Mouse (Mus musculus) spleen, postnatal 14 days (tissue): ENCODE data around the gene Uso1.

Source experiments
- DNase-seq, 2 experiments: peaks; one replicate each; pipeline ENCODE4 v3.0.0; 2021 to 2022; ENCODE audit warnings: low spot score in 2 of 2

Uso1 gene

DNA sequence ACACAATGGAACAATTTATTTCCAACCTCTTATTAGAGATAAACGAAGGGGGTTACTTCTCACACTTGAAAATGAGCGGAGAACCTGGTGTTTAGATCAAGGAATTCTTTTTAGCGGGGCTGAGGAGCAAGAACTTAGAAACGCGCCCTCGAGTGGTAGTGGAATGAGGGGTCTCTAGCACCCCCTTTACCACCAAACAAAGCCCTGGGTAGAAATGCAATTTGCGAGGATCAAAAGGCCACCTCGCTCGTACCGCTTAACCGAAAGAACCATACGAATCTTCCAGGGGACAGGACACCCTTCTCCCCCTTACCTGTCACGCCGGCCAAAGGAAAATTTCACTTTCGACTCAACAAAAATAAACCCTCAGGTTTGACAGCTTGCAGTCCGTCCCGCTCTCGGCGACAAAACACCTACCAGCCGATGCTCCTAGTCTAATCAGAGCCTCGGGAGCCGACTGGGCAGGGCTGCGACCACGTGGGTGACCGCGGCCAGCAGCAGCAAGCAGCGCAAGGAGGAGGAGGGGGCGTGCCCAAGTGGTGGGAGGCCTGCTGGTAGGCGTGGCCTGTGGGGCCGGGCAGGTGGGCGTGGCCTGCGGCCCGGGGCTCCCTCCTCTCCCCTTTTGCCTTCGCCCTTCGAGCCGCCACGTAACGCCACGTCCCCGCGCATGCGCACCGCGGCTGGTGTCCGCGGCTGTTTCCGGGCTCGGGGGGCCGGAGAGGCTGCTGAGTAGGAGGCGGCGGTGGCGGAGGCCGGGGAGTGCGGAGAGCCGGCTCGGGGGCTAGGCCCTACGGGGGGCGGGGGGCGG is at the start of gene Uso1:
Uso1 (plus strand) TSS at position 700 of the 808 bp plus-strand sequence.
- peak; percentile 99 for DNase-seq

DNA sequence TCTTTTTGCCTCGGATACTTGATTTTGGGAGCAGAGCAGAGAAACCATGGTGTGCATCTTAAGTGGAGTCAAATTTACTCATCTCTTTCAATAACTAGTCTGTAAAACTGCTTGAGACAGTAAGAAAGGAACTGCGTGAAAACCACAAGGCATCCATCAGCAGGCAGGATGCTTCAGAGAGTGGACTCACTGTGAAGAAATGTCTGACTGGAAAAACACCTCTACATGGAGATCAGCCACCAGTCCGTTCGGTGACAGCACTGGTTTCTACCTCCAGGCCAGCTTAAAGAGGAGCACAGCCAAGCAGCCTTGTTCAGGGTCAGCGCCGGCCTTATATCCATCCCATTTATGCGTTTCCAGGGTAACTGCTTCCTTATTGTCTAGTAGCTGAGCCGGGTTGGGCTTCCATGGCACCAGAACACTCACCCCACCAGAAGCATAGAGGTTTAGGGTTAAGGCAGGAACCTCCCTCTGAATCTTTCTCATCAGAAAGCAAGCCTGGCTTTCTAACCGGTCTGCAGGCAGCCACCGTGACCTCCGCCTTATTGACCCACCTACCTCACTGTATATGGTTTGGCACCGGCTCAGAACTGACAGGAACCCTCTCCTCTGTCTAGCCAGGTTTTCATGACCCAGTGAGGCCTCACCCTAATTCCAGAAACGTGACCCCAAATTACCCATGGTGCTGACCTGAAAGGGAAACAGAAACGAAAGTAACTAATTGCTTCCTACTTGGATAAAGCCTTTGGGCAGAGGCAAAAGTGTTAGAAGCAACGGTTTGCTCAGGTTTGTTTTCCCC is 44.3 kb upstream of the Uso1 start:
- DNase-seq: no peak

DNA sequence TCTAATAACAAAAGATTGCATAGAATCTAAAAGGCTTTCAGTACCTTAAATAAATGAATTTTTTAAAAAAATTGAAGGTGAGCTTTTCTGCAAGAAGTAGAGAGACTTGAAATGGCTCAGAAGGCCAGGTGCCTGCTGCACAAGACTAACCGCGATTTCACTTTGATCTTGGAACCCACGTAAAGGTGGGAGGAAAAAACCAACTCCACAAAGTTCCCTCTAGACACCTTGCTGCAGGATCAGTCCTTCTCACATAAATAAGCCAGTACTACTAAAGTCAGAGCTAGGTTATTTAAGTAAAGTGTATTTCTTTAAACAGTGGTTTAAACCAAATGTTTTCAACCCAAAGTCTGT is 43.7 kb upstream of the Uso1 start:
- DNase-seq: no peak

DNA sequence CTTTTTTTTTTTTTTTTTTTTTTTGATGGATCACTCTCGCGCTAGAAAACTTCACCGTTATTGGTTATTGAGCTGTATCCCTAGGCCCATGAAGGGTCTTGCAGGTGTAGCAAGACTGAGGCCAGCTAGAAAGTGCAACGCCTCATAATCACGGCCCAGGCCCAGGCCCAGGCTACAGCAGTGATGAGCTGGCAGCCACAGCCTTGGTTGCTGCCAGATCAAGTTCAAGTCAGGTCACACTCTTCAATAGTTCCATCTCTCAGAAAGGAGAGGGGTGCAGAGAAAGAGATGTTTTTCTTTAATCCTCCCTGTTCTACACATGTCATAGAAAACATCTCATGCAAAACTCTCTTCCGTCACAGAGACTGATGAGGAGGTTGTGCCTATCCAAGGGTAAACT is 41.0 kb upstream of the Uso1 start:
- DNase-seq: no peak

DNA sequence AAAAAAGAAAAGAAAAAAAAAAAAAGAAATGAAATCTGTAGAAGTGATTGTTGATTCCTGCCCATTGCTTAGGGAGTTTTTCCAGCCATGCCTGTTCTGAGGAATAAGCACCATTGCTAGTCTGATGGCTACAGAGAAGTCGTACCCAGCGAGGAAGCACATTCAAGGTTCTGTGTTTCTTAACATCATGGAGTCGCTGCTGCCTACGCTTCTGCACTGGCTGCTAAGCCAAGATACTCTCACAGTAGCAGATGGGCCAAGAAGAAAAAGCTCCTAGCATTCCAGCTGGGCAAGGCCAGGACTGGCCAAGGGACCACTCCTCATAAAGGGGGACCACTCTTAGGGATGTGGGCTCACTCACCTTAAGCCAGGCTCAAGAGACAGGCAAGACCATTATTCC is 40.0 kb upstream of the Uso1 start:
- DNase-seq: no peak

DNA sequence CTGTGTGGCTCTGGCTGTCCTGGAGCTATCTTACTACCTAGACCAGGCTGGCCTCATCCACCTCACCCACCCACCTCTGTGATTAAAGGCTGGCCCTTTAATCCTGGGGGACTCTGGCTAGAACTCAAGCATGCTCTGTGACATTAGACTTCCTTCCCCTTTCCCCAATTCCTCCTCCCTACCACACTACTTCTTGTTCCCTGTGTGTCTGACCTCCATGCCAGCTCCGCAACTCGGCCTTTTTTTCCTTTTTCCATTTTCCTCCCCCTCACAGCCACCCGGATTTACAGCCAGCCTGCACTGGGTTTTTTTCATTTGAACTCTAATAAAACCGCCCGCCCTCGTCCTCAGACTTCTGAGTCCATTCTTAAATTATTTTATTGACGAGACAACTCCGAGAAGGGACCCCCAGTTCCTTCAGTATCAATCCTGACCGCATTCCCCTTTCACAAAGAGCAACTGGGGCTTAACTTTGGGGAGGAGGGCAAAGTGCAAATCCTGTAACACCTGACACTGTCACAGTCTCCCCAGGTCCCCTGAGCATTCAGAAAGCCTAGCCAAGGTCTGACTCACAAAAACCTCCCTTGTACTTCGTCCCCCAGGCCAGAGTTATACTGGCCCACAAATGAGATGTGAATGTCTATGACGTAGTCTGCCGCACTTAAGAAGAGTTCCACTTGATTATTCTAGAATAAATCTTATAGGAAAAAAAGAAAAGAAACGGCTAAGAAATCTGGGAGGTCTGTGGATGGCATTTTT is 39.2 kb upstream of the Uso1 start:
- DNase-seq: no peak

DNA sequence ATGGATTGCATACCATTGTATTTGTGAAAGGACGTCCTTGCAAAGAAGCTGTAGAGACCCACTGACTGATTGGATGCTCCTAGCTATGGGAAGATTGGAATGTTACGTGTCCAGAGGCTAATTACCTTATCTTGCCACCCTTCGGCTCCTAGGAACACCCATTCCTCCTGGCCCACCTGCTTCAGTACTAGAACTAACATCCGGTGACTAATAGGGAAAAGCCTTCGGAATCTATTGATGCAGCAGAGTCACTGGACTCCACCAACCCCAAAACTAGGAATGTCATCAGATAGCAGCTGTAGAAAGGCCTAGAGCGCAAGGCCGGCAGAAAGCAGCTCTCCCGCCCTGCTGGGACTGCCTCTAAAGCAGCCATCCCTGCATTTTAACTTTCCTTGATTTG is 36.1 kb upstream of the Uso1 start:
- no peak for DNase-seq

DNA sequence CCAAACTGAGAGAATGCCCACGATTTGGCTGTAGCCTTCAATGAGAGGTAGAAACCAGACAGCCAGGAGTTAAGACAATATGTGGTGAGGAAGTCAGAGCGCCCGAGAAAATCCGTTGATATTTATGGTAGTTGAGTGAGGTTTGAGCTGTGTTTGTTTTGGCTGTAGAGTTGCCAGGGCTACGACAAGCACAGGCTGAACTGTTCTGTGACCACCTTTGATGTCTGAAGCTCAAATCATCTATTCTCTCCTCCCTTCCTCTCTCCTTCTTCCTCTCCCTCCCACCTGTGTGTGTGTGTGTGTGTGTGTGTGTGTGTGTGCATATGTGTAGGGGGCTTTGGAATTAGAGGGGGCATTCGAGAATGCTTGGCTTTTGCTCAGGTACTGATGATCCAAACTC is 34.7 kb upstream of the Uso1 start:
- DNase-seq: no peak

DNA sequence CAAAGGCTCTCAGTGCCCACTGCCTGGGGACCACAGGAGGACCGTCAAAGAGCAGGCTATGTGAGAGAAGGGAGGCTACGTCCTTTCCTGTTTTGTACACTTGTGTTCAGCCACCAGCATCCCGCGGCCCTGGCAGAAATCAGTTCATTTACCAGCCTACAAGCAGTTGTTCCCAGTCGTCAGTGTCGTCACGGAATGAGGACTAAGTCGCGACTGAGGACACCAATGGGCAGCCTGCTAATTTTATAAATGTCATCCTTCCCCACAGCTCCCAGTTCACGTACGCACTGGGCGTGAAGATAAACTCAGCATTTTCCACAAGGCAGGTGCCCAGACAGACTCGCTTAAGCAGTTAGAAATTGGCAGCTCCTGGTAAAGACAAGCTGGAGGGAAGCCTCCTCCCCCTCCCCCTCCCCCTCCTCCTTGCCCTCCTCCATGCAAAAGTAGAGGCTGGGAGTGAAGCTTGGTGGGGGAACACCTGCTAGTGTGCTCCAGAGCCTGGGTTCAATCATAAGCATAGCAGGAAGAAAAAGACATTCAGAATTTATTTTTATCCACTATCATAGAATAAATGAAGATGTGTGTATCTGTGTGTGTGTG is 33.8 kb upstream of the Uso1 start:
- no peak for DNase-seq

DNA sequence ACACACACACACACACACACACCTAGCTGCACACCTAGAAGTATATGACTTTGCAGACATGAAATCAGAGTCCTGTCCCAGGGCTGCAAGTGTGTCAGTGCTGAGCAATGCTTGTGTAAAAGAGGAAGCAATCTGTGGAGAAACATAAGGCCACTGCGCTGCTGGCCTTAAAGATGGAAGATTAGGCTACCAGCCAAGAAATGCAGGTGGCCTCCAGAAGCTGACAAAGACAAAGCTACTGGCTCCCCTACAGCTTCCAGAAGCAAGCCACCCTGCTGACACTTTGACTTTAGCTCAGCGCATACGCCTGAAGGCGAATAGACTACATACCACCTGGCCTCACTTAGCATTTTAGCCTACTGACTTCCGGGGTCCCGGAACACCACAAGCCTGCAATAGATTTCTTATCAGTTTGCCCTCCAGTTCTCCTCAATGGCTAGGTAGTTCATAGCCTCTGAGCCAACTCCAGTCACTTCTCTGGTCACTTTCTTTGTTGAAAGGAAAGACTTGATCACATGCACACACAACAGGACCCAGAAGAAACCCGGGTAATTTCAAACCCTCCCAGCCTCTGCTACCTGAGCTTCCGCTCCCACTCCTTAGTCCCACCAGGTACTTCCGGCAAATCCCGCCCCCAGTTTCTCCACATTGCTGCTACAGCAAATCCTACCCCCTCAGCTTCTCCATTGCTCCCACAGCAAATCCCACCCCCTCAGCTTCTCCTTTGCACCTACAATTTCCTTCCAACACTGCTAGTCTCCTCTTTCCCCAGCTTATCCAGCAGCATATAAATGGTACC is 31.2 kb upstream of the Uso1 start:
- no peak for DNase-seq

DNA sequence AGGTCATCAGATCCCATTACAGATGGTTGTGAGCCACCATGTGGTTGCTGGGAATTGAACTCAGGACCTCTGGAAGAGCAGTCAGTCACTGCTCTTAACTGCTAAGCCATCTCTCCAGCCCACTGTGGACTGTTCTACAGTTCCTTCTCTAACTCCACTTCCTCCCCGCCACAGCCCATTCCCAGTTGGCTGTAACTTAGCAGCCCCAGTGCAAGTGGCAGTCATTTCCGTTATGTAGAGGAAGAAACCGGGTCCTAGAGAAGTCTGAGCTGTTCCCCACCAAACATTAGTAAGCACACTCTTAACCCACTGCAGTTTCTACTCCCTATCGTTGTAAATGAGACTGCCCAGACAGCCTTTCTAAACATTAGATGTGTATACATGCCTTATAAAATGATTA is 30.5 kb upstream of the Uso1 start:
- no peak for DNase-seq

DNA sequence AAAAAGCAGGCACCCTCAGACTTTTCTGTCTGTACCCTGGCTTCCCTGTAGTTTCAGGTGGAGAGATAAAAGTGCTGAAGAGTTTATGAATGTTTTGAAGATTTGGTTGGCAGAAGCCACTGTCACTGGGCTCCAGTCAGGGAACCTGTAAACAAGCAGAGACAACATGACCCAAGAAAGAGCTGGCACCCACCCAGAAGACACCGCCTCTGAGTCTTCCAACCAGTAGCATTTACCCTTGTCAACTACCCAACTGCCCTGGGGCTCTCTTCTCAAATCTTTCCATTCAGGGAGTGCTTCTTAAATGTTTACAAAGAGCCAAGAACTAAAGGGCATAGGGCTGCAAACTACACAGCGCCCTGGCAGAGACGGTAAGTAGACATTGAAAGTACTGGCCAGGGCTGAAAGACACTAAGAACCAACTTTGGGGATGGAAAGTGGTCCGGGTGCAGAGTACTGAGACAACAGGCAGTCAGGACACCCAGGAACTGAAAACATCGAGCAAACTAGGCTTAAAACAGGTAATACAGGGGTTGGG is 26.9 kb upstream of the Uso1 start:
- no peak for DNase-seq

DNA sequence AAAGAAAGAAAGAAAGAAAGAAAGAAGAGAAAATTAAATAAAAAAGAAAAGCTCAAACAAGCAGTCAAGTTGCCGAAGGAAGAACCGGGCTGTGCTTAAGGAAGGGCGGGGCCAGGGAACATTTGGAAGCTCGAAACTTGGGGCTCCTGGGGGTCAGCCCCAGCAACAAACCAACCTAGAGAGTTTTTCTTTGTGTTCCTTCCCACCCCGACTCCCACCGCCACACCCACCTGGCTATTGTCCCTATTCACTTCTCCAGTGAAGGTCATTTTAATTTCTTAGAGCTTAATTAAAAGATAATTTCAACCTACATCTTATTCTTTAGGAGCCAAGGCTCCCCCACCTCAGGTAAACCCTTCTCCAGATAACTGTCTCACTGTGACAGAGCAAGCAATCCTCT is 25.6 kb upstream of the Uso1 start:
- no peak for DNase-seq

DNA sequence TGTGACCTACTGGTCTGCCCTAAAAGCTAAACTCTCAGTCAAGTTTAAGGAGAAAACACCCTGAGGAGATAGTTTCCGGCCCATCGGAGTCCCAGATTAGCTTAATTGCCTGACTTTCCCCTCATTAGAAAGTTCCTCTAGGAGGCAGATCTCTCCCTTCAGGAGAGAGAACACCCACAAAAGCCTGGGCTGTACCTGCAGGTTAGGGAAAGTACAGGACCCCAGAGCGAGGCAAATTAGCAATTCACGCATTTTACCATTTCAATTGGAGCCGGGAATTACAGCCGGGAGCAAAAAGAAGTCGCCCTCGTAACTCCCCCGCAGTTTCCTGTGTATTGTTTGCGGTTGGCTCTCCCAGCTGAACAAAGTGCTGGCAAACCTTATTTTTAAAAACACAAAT is 25.2 kb upstream of the Uso1 start:
- DNase-seq: no peak

DNA sequence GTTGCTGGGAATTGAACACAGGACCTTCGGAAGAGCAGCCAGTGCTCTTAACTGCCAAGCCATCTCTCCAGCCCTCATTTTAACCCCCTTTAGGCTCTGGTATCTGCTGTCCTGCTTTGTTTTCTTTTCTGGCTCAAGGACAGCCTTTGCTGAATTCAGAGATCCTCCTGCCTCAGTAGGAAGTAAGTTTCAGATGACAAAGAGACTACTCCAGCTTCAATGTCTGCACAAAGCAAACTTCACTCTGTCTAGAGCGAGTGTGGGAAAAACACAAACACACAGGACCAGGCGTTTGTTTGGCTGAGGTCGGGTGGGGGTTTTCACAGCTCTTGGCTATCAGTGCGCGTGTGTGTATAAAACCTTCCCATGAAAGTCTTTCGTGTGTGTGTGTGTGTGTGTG is 24.3 kb upstream of the Uso1 start:
- DNase-seq: no peak

DNA sequence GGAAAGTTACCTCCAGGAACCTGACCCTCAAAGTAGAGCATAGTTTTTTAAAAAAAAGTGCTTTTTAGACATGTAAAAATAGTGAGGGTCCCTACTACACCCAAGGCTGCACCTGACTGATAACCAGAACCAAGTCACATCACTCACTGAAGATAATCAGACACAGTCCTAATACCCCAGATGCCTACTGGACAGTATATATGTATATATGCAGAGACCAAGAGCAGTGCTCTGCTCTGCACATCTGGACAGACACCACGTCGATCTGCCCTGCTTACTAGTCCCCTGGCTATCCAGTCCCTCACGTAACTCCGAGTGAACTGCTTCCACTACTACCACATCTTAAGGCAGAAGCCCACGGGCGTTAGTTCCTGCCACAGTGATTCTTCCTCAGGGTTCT is 23.5 kb upstream of the Uso1 start:
- DNase-seq: no peak

DNA sequence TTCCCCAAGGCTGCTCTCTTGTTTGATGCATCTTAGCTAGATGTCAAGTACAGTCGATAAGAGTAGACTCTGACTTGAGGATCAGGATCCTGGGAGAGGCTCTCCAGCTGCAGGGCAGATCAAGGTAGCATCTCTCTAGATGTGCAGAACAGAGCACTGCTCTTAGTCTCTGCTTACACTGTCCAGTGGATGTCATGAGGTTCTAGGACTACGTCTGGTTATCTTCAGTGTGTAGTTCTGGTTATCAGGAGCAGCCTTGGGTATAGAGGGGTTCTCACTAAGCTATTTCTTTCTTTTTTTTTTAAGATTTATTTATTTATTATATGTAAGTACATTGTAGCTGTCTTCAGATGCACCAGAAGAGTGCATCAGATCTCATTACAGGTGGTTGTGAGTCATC is 22.8 kb upstream of the Uso1 start:
- no peak for DNase-seq

DNA sequence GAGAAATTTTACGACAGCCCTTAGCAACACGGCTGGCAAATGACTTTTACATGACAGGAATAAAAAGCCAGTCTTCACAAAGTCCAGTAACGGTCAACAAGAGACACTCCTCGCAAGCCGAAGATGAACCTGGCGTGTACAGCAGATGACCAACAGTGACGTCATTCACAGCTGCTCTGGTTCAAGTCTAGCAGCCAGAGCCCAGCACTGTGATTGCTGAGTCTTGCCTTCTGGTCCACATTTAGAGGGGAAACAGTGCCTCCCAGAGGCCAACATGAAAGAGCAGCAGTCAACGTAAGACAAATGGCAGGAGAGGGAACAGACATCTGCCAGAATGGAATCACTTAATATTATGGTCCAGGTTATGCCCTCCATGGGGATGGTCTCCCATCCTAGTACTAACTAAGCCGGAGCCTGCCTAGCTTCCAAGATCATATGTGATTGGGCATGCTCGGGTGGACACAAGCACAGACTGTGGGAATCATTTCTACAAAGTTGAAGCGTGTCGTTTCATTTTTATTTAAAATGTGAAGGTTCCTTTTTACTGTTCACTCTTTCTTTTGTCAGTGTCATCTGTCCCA is 19.8 kb upstream of the Uso1 start:
- DNase-seq: peak in 1 of 2 experiments; percentile 46

DNA sequence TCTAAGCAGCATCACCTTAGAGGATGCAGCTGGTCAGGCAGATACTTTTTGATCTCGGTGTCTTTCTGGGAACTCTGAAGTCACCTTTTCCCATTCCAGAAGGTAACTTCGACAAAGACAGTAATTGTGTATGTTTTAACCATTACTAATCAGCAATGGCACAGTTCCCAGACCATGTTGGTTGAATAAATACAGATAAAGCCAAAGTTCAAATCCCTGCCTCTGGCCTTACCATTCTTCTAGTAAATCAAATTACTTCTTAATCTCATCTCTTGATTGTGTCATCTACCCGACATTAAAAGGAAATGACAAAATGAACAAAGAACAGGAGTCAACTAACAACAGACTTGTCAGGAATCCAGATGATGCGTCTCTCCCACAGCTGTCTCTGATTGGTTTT is 16.1 kb upstream of the Uso1 start:
- no peak for DNase-seq

DNA sequence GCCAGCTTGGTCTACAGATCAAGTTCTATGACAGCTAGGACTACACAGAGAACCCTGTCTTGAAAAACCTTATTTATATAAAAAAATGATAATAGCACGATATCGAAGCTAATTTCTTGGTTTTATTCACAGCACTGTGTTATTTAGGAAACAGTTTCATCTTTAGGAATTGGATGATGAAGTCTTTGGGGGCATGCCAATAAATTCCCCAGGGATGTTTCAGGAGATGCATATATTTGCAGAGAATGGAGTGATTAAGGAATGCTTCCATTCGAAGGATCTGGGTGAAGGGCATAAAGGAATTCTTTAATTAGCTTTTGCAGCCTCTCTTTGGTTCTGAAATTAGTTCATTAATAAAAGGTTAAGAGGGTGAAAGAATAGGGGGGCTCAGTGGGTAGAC is 12.3 kb upstream of the Uso1 start:
- no peak for DNase-seq

DNA sequence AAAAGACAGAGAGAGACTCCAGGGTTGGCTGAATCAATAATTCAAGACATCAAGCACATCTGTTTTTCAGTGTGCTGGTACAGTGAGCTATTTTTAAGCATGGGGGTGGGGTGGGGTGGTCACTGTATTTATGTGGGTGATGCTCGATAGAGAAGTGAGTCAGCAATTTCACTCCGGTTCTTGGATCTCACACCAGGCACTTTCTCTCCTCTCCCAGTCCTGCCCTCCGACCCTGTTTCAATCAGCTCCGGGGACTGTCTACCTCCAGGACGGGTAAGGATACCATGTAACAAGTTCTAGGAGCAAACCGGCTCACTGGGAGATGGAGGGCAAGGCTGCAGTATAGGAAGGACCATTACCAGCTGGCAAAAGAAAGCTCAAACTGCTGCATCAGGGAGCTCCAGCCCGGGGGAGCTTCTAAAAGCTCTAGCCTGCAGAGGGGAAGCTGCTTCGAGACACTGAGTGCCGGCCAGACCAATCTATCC is 10.6 kb upstream of the Uso1 start:
- no peak for DNase-seq
